Mouse (Mus musculus) lung, postnatal 25 days (tissue): ENCODE results near the gene Nfil3.
A peak's percentile ranks its signal among the peaks of the same experiment; 100 is the strongest.

Source experiments
- DNase-seq: peaks from one replicate; pipeline ENCODE4 v3.0.0; 2022; ENCODE audit warnings: low spot score

The Nfil3 gene

GRCm38 (mm10) chr13:52980951-52981421, at the start of gene Nfil3:
Nfil3 (minus strand) TSS chr13:52981073.
- DNase-seq = peak; percentile 75

- no peak for DNase-seq
Measured at GRCm38 (mm10) chr13:53024285-53024684, 43.4 kb upstream of the Nfil3 start.

GRCm38 (mm10) chr13:53020282-53020681, 39.4 kb upstream of the Nfil3 start:
- DNase-seq = no peak

GRCm38 (mm10) chr13:53019532-53019931, 38.7 kb upstream of the Nfil3 start:
- no peak for DNase-seq

GRCm38 (mm10) chr13:53018976-53019375, 38.1 kb upstream of the Nfil3 start:
- no peak for DNase-seq

- DNase-seq = peak; percentile 21
Measured at GRCm38 (mm10) chr13:53017983-53018382, 37.1 kb upstream of the Nfil3 start.

- DNase-seq = no peak
Measured at GRCm38 (mm10) chr13:53017117-53017516, 36.2 kb upstream of the Nfil3 start.

- DNase-seq = no peak
Measured at GRCm38 (mm10) chr13:53011426-53011825, 30.6 kb upstream of the Nfil3 start.

- peak; percentile 52 for DNase-seq
Measured at GRCm38 (mm10) chr13:53008489-53009184, 27.8 kb upstream of the Nfil3 start.

- DNase-seq = no peak
Measured at GRCm38 (mm10) chr13:53007781-53008180, 26.9 kb upstream of the Nfil3 start.

GRCm38 (mm10) chr13:53003286-53003685, 22.4 kb upstream of the Nfil3 start:
- no peak for DNase-seq

- DNase-seq = peak; percentile 73
Measured at GRCm38 (mm10) chr13:53001511-53001935, 20.6 kb upstream of the Nfil3 start.

GRCm38 (mm10) chr13:53000481-53000880, 19.6 kb upstream of the Nfil3 start:
- DNase-seq = no peak

GRCm38 (mm10) chr13:52998541-52998940, 17.7 kb upstream of the Nfil3 start:
- no peak for DNase-seq

GRCm38 (mm10) chr13:52997806-52998205, 16.9 kb upstream of the Nfil3 start:
- DNase-seq = no peak

- no peak for DNase-seq
Measured at GRCm38 (mm10) chr13:52996201-52996600, 15.3 kb upstream of the Nfil3 start.

GRCm38 (mm10) chr13:52994197-52994881, 13.5 kb upstream of the Nfil3 start:
- no peak for DNase-seq

GRCm38 (mm10) chr13:52990139-52990538, 9.3 kb upstream of the Nfil3 start:
- no peak for DNase-seq

GRCm38 (mm10) chr13:52989005-52989404, 8.1 kb upstream of the Nfil3 start:
- DNase-seq = no peak

GRCm38 (mm10) chr13:52987880-52988279, 7.0 kb upstream of the Nfil3 start:
- no peak for DNase-seq

GRCm38 (mm10) chr13:52986215-52986780, 5.4 kb upstream of the Nfil3 start:
- DNase-seq = peak; percentile 5

GRCm38 (mm10) chr13:52985508-52986214, 4.8 kb upstream of the Nfil3 start:
- peak; percentile 57 for DNase-seq
